Mouse (Mus musculus) heart, postnatal 36 days (tissue): ENCODE data around the gene Mup8. TPM values are rescaled to one million over a fixed set of nuclear protein-coding genes. Genes with fewer than 3 reads are reported as not detected.
"Not testable (repeated sequence)": the region's sequence is repeated elsewhere in the genome, so short reads cannot be mapped to it uniquely, and the experiment has no call there.

Experiments
- DNase-seq, 2 experiments: peaks; one replicate each; pipeline ENCODE4 v3.0.0; 2021 to 2022
- intact Hi-C: fragments of 180-260 bp; cut with DNase I; formaldehyde crosslinking; loops from one replicate; pipeline ENCODE4 v1.15.1; 2025
- total RNA-seq, 2 experiments: library from RNA; stranded (reverse); gene quantifications; 2 replicates each; pipeline ENCODE4 v1.2.3; 2021

Mup8 gene
- not detected for total RNA-seq

- intact Hi-C loops, DNase-seq: not testable (repeated sequence)
These were observed at the start of gene Mup8 for GRCm38 (mm10) chr4:60222499-60222898. Gene Mup8 (minus strand): TSS chr4:60222599.

- DNase-seq, intact Hi-C loops: not testable (repeated sequence)
These were observed 43.8 kb upstream of the Mup8 start for GRCm38 (mm10) chr4:60265977-60266770.

- intact Hi-C loops, DNase-seq: not testable (repeated sequence)
These were observed 40.3 kb upstream of the Mup8 start for GRCm38 (mm10) chr4:60262706-60263105.

Other genes with a start within 250 kb of the Mup8 start
- not detected for gene Mup7, start 152.1 kb downstream of the Mup8 start, total RNA-seq
- gene Mup2, start 68.3 kb downstream of the Mup8 start, total RNA-seq: not detected
- gene Mup9, start 199.4 kb upstream of the Mup8 start, total RNA-seq: not detected